In genomic region chr5:93085900-93086299, GRCm38 (mm10) we compare ENCODE assay signal across 25 mouse cellular contexts. TPM values are rescaled to one million over a fixed set of nuclear protein-coding genes. Genes with fewer than 3 reads are reported as not detected.
"Had no signal": no experiment of that assay in that cellular context is flagged by ENCODE, and none has a peak within 500 bp of the region (broad histone marks: within the 10 kb centered on the region; RNA-seq: fewer than 3 reads in every experiment).

No protein-coding gene starts in this region.

- DNase-seq: gastrocnemius, postnatal 14 days; gastrocnemius, postnatal 36 days; heart, adult 18-20 months; heart, postnatal 10 days; heart, postnatal 4 days; kidney, adult 11 months; kidney, adult 2 months; kidney, adult 9 months; kidney, postnatal 10 days; kidney, postnatal 36 days; layer of hippocampus, adult 9-11 months; layer of hippocampus, postnatal 36 days; liver; liver, embryonic 13.5 days had no signal

- H3K9me3 ChIP-seq: heart, embryonic 10.5 days; heart, embryonic 12.5 days; hindbrain, embryonic 10.5 days; hindbrain, embryonic 13.5 days; hindbrain, embryonic 15.5 days; limb, embryonic 10.5 days; limb, embryonic 12.5 days; liver, embryonic 13.5 days had no signal

- H3K36me3 ChIP-seq: heart, embryonic 10.5 days; heart, embryonic 12.5 days; hindbrain, embryonic 10.5 days; hindbrain, embryonic 13.5 days; hindbrain, embryonic 15.5 days; limb, embryonic 10.5 days; limb, embryonic 12.5 days; liver, embryonic 13.5 days had no signal

- ATAC-seq: hindbrain, postnatal 0 days; intestine, embryonic 16.5 days had no signal

- H3K27me3 ChIP-seq: heart, embryonic 12.5 days; hindbrain, embryonic 13.5 days; hindbrain, embryonic 15.5 days; limb, embryonic 12.5 days; liver, embryonic 13.5 days had no signal

- H3K27ac ChIP-seq: heart, embryonic 10.5 days; hindbrain, embryonic 10.5 days; hindbrain, embryonic 13.5 days; hindbrain, embryonic 15.5 days; hindbrain, postnatal 0 days; limb, embryonic 10.5 days; limb, embryonic 12.5 days; liver, embryonic 13.5 days had no signal

- H3K9ac ChIP-seq: heart, embryonic 12.5 days; hindbrain, embryonic 13.5 days; hindbrain, embryonic 15.5 days; limb, embryonic 12.5 days; liver, embryonic 13.5 days had no signal

- H3K4me2 ChIP-seq: heart, embryonic 12.5 days; hindbrain, embryonic 13.5 days; hindbrain, embryonic 15.5 days; limb, embryonic 12.5 days; liver, embryonic 11.5 days; liver, embryonic 13.5 days had no signal

- H3K4me1 ChIP-seq: liver, embryonic 13.5 days had no signal

- H3K4me3 ChIP-seq: heart, embryonic 10.5 days; heart, embryonic 12.5 days; hindbrain, embryonic 10.5 days; hindbrain, embryonic 13.5 days; hindbrain, embryonic 15.5 days; limb, embryonic 10.5 days; limb, embryonic 12.5 days; liver, embryonic 13.5 days had no signal

RNA-seq across cellular contexts. Expression of gene Sowahb, which starts 41.1 kb away (rescaled TPM):
- total RNA-seq: gastrocnemius, postnatal 14 days; gastrocnemius, postnatal 36 days; heart, postnatal 25 days had no signal
- polyA plus RNA-seq: hindbrain, embryonic 13.5 days; hindbrain, embryonic 15.5 days had no signal
